Mouse (Mus musculus) embryo, embryonic 11 days (tissue): ENCODE measurements around the gene Ptgr1.

ENCODE experiments used
- DNase-seq: peaks from one replicate; pipeline ENCODE4 v3.0.0-alpha.2; 2015

Ptgr1 gene

GRCm38 (mm10) chr4:58925664-58926063 is 61.3 kb downstream of the Ptgr1 start:
- no peak for DNase-seq

DNA sequence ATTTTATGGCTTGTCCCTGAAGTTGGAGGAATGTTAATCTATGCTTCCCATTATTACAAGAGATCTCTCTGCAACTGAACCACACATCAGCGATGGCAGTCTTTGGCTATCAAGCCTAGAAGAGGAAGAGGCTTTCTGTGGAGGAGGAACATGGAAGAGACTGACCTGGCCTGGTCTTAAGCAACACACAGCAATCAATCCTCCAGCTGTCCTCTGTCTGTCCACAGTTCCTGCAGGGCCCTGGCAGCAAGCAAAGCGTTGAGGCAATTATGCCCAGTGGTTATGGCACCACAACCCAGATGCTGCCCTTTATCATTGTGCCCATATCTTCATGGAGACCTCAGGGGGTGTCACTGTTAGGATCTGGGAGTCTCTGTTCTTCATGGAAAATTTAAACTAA is 63.0 kb downstream of the Ptgr1 start:
- no peak for DNase-seq
